ENCODE assay signal across 31 mouse cellular contexts in genomic region chr7:29381466-29382040, GRCm38 (mm10).
DNase-seq lines count a peak whose midpoint lies in the region; ATAC-seq and TF ChIP-seq lines count a peak whose summit lies in the region.
"Had no signal": no experiment of that assay in that cellular context is flagged by ENCODE, and none has a peak within 500 bp of the region (broad histone marks: within the 10 kb centered on the region; RNA-seq: fewer than 3 reads in every experiment).

No protein-coding gene starts in this region.

- no peaks in the 10 kb centered on the region for H3K9me3 ChIP-seq in hindbrain, embryonic 13.5 days
- no peaks in the 10 kb centered on the region for H3K9me3 ChIP-seq in hindbrain, embryonic 12.5 days (replicated peaks)
- H3K9me3 ChIP-seq in ES-Bruce4 (replicated peaks; ENCODE audit: control insufficient read depth, insufficient read depth, low read length, poor library complexity, severe bottlenecking), result no peaks in the 10 kb centered on the region
- H3K9me3 ChIP-seq: embryonic facial prominence, embryonic 13.5 days; forebrain, embryonic 10.5 days; forebrain, embryonic 15.5 days; hindbrain, embryonic 15.5 days; limb, embryonic 10.5 days; limb, embryonic 15.5 days; liver, embryonic 13.5 days; midbrain, embryonic 10.5 days; neural tube, embryonic 12.5 days had no signal

- H3K4me3 ChIP-seq in hindbrain, embryonic 13.5 days, result no peak overlapping the region
- no peak overlapping the region for H3K4me3 ChIP-seq in hindbrain, embryonic 12.5 days
- H3K4me3 ChIP-seq in ES-Bruce4 (ENCODE audit: low read depth, low read length), result no peak overlapping the region
- H3K4me3 ChIP-seq: embryonic facial prominence, embryonic 13.5 days; forebrain, embryonic 10.5 days; forebrain, embryonic 15.5 days; hindbrain, embryonic 15.5 days; limb, embryonic 10.5 days; limb, embryonic 15.5 days; liver, embryonic 13.5 days; midbrain, embryonic 10.5 days; myocyte; neural tube, embryonic 12.5 days had no signal

- H3K27ac ChIP-seq in hindbrain, embryonic 13.5 days, result no peak overlapping the region
- no peak overlapping the region for H3K27ac ChIP-seq in hindbrain, embryonic 12.5 days
- H3K27ac ChIP-seq in ES-Bruce4 (ENCODE audit: insufficient read depth, low read length), result no peak overlapping the region
- H3K27ac ChIP-seq: embryonic facial prominence, embryonic 13.5 days; forebrain, embryonic 10.5 days; forebrain, embryonic 15.5 days; hindbrain, embryonic 15.5 days; limb, embryonic 10.5 days; limb, embryonic 15.5 days; liver, embryonic 13.5 days; midbrain, embryonic 10.5 days; neural tube, embryonic 12.5 days had no signal

- TF ChIP-seq CTCF in ES-Bruce4 (IDR thresholded peaks at IDR 0.05; ENCODE audit: low read depth, low read length), result no peak

- 0 out of 2 replicates have a peak, but pooled peaks have one; percentile 35 for TF ChIP-seq EP300 in ES-Bruce4 (IDR thresholded peaks at IDR 0.05; ENCODE audit: insufficient read depth, low read depth, low read length)

- H3K9ac ChIP-seq in hindbrain, embryonic 13.5 days, result peak overlapping the region; percentile 24; the same call in 1 of the 2 replicates
- H3K9ac ChIP-seq in hindbrain, embryonic 12.5 days, result no peak overlapping the region
- no peak overlapping the region for H3K9ac ChIP-seq in ES-Bruce4 (ENCODE audit: low read depth, poor library complexity, severe bottlenecking)
- H3K9ac ChIP-seq: embryonic facial prominence, embryonic 13.5 days; forebrain, embryonic 15.5 days; hindbrain, embryonic 15.5 days; limb, embryonic 15.5 days; liver, embryonic 13.5 days; neural tube, embryonic 12.5 days had no signal

- TF ChIP-seq POLR2A in ES-Bruce4 (IDR thresholded peaks at IDR 0.05; ENCODE audit: insufficient read depth, low read length), result no peak

- ATAC-seq in hindbrain, embryonic 13.5 days (ENCODE audit: low FRiP score), result no peak
- no peak for ATAC-seq in hindbrain, embryonic 12.5 days (ENCODE audit: low FRiP score)
- ATAC-seq: forebrain, embryonic 15.5 days; inflammation-experienced regulatory T-cells, adult 6 months; lung, postnatal 0 days had no signal

- H3K36me3 ChIP-seq in hindbrain, embryonic 13.5 days, result peaks cover 68% of the 10 kb centered on the region
- peaks cover 37% of the 10 kb centered on the region for H3K36me3 ChIP-seq in hindbrain, embryonic 12.5 days
- H3K36me3 ChIP-seq in ES-Bruce4 (ENCODE audit: control insufficient read depth, insufficient read depth, low read length, poor library complexity, severe bottlenecking), result peaks cover 4% of the 10 kb centered on the region

- no peak overlapping the region for H3K4me2 ChIP-seq in hindbrain, embryonic 13.5 days
- no peak overlapping the region for H3K4me2 ChIP-seq in hindbrain, embryonic 12.5 days (replicated peaks)
- H3K4me2 ChIP-seq: embryonic facial prominence, embryonic 13.5 days; forebrain, embryonic 15.5 days; heart, embryonic 11.5 days; hindbrain, embryonic 15.5 days; limb, embryonic 15.5 days; liver, embryonic 13.5 days; neural tube, embryonic 12.5 days had no signal

- DNase-seq in adrenal gland, adult 8-10 months, result peak; percentile 25
- DNase-seq in brain, adult 2 months (ENCODE audit: low read depth, low spot score), result peak; percentile 61
- DNase-seq in right cerebral cortex, postnatal 36 days (ENCODE audit: low spot score in 2 of 2), result no peak
- DNase-seq: B cell, adult 2 months; cerebellum, adult 9-10 months; gastrocnemius, postnatal 25 days; heart, adult 18-20 months; heart, postnatal 36 days; kidney, adult 11 months; kidney, postnatal 14 days; layer of hippocampus, postnatal 36 days; liver, embryonic 13.5 days; lung, adult 18-20 months; lung, postnatal 4 days; right cerebral cortex, adult 18-20 months; thymus, postnatal 4 days had no signal

- 92% methylated on average over 7 of the region's 7 CpGs for WGBS in hindbrain, embryonic 13.5 days
- 89% methylated on average over 7 of the region's 7 CpGs for WGBS in hindbrain, embryonic 12.5 days

- no peaks in the 10 kb centered on the region for H3K4me1 ChIP-seq in hindbrain, embryonic 13.5 days (replicated peaks)
- H3K4me1 ChIP-seq in hindbrain, embryonic 12.5 days, result 0 out of 2 replicates have a peak, but pooled peaks cover 2% of the 10 kb centered on the region
- no peaks in the 10 kb centered on the region for H3K4me1 ChIP-seq in ES-Bruce4 (ENCODE audit: control insufficient read depth, insufficient read depth, low read length)
- H3K4me1 ChIP-seq: embryonic facial prominence, embryonic 13.5 days; forebrain, embryonic 15.5 days; hindbrain, embryonic 15.5 days; liver, embryonic 13.5 days; neural tube, embryonic 12.5 days had no signal

- H3K27me3 ChIP-seq in hindbrain, embryonic 13.5 days, result no peaks in the 10 kb centered on the region
- no peaks in the 10 kb centered on the region for H3K27me3 ChIP-seq in hindbrain, embryonic 12.5 days
- no peaks in the 10 kb centered on the region for H3K27me3 ChIP-seq in ES-Bruce4 (ENCODE audit: control insufficient read depth, insufficient read depth, low read length, poor library complexity, severe bottlenecking)
- H3K27me3 ChIP-seq: embryonic facial prominence, embryonic 13.5 days; forebrain, embryonic 15.5 days; hindbrain, embryonic 15.5 days; limb, embryonic 15.5 days; liver, embryonic 13.5 days; neural tube, embryonic 12.5 days had no signal

Comparison
In these comparisons a context has a peak if more than half of its experiments do, and no peak if none do; other contexts are left out.
1. DNase-seq: peak in adrenal gland, adult 8-10 months (single experiment) and brain, adult 2 months (single experiment); none in right cerebral cortex, postnatal 36 days (0 of 2).